Mouse (Mus musculus) MEL (cell line): ENCODE results near the gene Zfp810.

Source experiments
- CHD2 ChIP-seq: IDR thresholded peaks from 2 replicates; pipeline ENCODE4 v1.6.1; 2011; ENCODE audit warnings: low read length, improper control_type of control experiment
- CTCF ChIP-seq, 3 experiments: IDR thresholded peaks in 2 of 3; conservative IDR thresholded peaks in 1 of 3; 2 replicates each; pipeline ENCODE4 v1.5.1; 2011 to 2012; ENCODE audit warnings: low read length in 3 of 3, low read depth in 2 of 3, mild to moderate bottlenecking in 2 of 3, improper control_type of control experiment in 1 of 3, inconsistent platforms in 1 of 3, mixed read lengths in 1 of 3, moderate library complexity in 1 of 3; ENCODE audit not compliant: control insufficient read depth in 1 of 3, insufficient read depth in 1 of 3, poor library complexity in 1 of 3, severe bottlenecking in 1 of 3
- EP300 ChIP-seq, 2 experiments: IDR thresholded peaks; 2 replicates each; pipeline ENCODE4 v1.6.1; 2011; ENCODE audit warnings: improper control_type of control experiment in 2 of 2, low read length in 2 of 2, low read depth in 1 of 2, mild to moderate bottlenecking in 1 of 2
- SIN3A ChIP-seq: IDR thresholded peaks from 2 replicates; pipeline ENCODE4 v1.6.1; 2012; ENCODE audit warnings: low read length, improper control_type of control experiment, inconsistent platforms

DNA sequence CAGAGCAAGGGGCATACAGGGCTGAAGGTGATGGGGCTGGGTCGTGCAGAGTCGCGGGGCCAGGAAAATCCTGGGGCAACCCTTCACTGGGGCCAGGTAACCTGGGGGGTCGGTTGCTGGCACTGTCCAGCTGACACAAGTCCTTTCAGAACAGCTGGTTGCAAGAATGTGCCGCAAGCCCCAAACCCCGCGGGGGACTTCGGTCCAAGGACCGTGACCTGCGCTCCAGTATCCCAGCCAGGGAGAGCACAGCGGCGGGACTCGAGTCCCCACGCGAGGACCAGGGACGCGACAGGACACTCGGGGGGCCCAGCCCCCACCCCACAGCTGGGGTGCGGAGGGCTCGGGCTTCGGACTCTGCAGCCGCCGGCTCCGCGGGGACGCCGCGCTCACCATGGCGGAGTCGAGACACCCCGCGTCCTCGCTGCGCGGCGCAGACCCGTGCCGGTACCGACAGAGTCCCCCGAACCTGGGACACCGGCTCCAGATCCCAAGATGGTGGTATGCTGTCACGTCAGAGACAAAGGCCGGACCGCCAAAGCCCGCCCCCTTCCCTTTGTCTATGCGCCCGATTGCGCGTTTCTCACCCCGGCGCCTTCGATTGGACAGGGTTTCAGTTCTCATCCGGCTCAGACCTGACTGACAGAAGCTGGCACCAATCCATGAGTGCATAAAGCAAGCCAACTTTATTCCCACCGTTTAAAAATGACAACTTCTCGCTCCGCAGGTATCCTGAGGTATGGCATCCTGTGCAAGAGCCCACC is at the start of gene Zfp810:
- no peak for TF ChIP-seq CTCF (IDR thresholded peaks at IDR 0.05 in 2 of 3, conservative IDR thresholded peaks at IDR 0.05 in 1 of 3; ENCODE audit: control insufficient read depth in 1 of 3, insufficient read depth in 1 of 3, low read depth in 2 of 3, low read length in 3 of 3, poor library complexity in 1 of 3, severe bottlenecking in 1 of 3)
- no peak for TF ChIP-seq EP300 (IDR thresholded peaks at IDR 0.05; ENCODE audit: low read depth in 1 of 2, low read length in 2 of 2)
- no peak for TF ChIP-seq SIN3A
- no peak for TF ChIP-seq CHD2
